Mouse (Mus musculus): ENCODE measurements around the gene Kcnma1. TPM values are rescaled to one million over a fixed set of nuclear protein-coding genes. Genes with fewer than 3 reads are reported as not detected.

The Kcnma1 gene
- total and polyA plus RNA-seq, 3 experiments: not detected

GRCm38 (mm10) chr14:23555647-23556046 lies 458.6 kb downstream of the Kcnma1 start:
- H3K36me3 ChIP-seq (ENCODE audit: control insufficient read depth in 1 of 2, insufficient read depth in 2 of 2, low read length in 2 of 2): no peaks in the 10 kb centered on the region
- no peaks in the 10 kb centered on the region for H3K79me2 ChIP-seq (ENCODE audit: control insufficient read depth, insufficient read depth, low read length, poor library complexity)
- H3K27ac ChIP-seq (ENCODE audit: control insufficient read depth, low read depth, low read length): no peak overlapping the region
- TF ChIP-seq ETS1 (IDR thresholded peaks at IDR 0.05; ENCODE audit: low read depth, low read length) (no peak), MEF2A (IDR thresholded peaks at IDR 0.05; ENCODE audit: extremely low read depth, insufficient replicate concordance, low read depth, low read length, poor library complexity, severe bottlenecking) (no peak), HCFC1 (IDR thresholded peaks at IDR 0.05; ENCODE audit: low read depth, low read length) (no peak), SIN3A (IDR thresholded peaks at IDR 0.05; ENCODE audit: low read length) (no peak), MYB (IDR thresholded peaks at IDR 0.05; ENCODE audit: low read depth, low read length) (no peak)
- no peak overlapping the region for H3K9ac ChIP-seq (ENCODE audit: control insufficient read depth, low read depth, low read length, poor library complexity, severe bottlenecking)
- H3K4me3 ChIP-seq (ENCODE audit: control insufficient read depth in 1 of 2, insufficient read depth in 1 of 2, low read depth in 2 of 2, low read length in 2 of 2): no peak overlapping the region
- no peaks in the 10 kb centered on the region for H3K9me3 ChIP-seq (replicated peaks; ENCODE audit: insufficient read depth, low read length)
- no peak for DNase-seq (ENCODE audit: low read depth, low spot score)
- no peaks in the 10 kb centered on the region for H3K4me1 ChIP-seq (ENCODE audit: control insufficient read depth in 1 of 2, insufficient read depth in 2 of 2, low read length in 2 of 2)
- H3K27me3 ChIP-seq (ENCODE audit: control insufficient read depth in 1 of 2, insufficient read depth in 2 of 2, low read length in 2 of 2): no peaks in the 10 kb centered on the region

- Histone ChIP-seq H3K36me3 (ENCODE audit: control insufficient read depth in 1 of 2, insufficient read depth in 2 of 2, low read length in 2 of 2) (no peaks in the 10 kb centered on the region), H3K4me3 (ENCODE audit: control insufficient read depth in 1 of 2, insufficient read depth in 1 of 2, low read depth in 2 of 2, low read length in 2 of 2) (no peak overlapping the region), H3K9me3 (replicated peaks; ENCODE audit: insufficient read depth, low read length) (no peaks in the 10 kb centered on the region), H3K79me2 (ENCODE audit: control insufficient read depth, insufficient read depth, low read length, poor library complexity) (no peaks in the 10 kb centered on the region), H3K27me3 (ENCODE audit: control insufficient read depth in 1 of 2, insufficient read depth in 2 of 2, low read length in 2 of 2) (no peaks in the 10 kb centered on the region), H3K27ac (ENCODE audit: control insufficient read depth, low read depth, low read length) (no peak overlapping the region), H3K9ac (ENCODE audit: control insufficient read depth, low read depth, low read length, poor library complexity, severe bottlenecking) (no peak overlapping the region), H3K4me1 (ENCODE audit: control insufficient read depth in 1 of 2, insufficient read depth in 2 of 2, low read length in 2 of 2) (no peaks in the 10 kb centered on the region)
- no peak for TF ChIP-seq MXI1 (IDR thresholded peaks at IDR 0.05; ENCODE audit: low read depth, low read length)
- TF ChIP-seq MEF2A (IDR thresholded peaks at IDR 0.05; ENCODE audit: extremely low read depth, insufficient replicate concordance, low read depth, low read length, poor library complexity, severe bottlenecking): no peak
- TF ChIP-seq GATA1 (IDR thresholded peaks at IDR 0.05; ENCODE audit: low read depth, low read length): no peak
- no peak for TF ChIP-seq JUND (IDR thresholded peaks at IDR 0.05; ENCODE audit: low read depth, low read length)
- no peak for DNase-seq (ENCODE audit: low read depth, low spot score)
These were observed 461.9 kb downstream of the Kcnma1 start for GRCm38 (mm10) chr14:23552252-23552974.

GRCm38 (mm10) chr14:23550467-23550866 lies 463.8 kb downstream of the Kcnma1 start:
- TF ChIP-seq ETS1 (IDR thresholded peaks at IDR 0.05; ENCODE audit: low read depth, low read length): no peak
- TF ChIP-seq MYB (IDR thresholded peaks at IDR 0.05; ENCODE audit: low read depth, low read length): no peak
- TF ChIP-seq ZC3H11A (IDR thresholded peaks at IDR 0.05; ENCODE audit: low read depth, low read length): no peak
- no peak for TF ChIP-seq CHD2 (IDR thresholded peaks at IDR 0.05; ENCODE audit: low read length)
- no peak for TF ChIP-seq NRF1 (IDR thresholded peaks at IDR 0.05; ENCODE audit: insufficient read depth, low read depth, low read length, poor library complexity, severe bottlenecking)
- no peak for TF ChIP-seq MEF2A (IDR thresholded peaks at IDR 0.05; ENCODE audit: extremely low read depth, insufficient replicate concordance, low read depth, low read length, poor library complexity, severe bottlenecking)
- no peak for TF ChIP-seq USF1 (IDR thresholded peaks at IDR 0.05; ENCODE audit: low read depth, low read length)
- TF ChIP-seq SMC3 (IDR thresholded peaks at IDR 0.05; ENCODE audit: low read depth, low read length): no peak
- TF ChIP-seq UBTF (IDR thresholded peaks at IDR 0.05; ENCODE audit: borderline replicate concordance, insufficient read depth, low read depth, low read length): no peak
- TF ChIP-seq RAD21 (IDR thresholded peaks at IDR 0.05; ENCODE audit: low read depth, low read length): no peak
- TF ChIP-seq TBP (IDR thresholded peaks at IDR 0.05; ENCODE audit: low read depth, low read length): no peak
- TF ChIP-seq RCOR1 (IDR thresholded peaks at IDR 0.05; ENCODE audit: low read depth, low read length): no peak
- Histone ChIP-seq H3K79me2 (ENCODE audit: control insufficient read depth, insufficient read depth, low read length, poor library complexity) (no peaks in the 10 kb centered on the region), H3K4me3 (ENCODE audit: control insufficient read depth in 1 of 2, insufficient read depth in 1 of 2, low read depth in 2 of 2, low read length in 2 of 2) (no peak overlapping the region), H3K9ac (ENCODE audit: control insufficient read depth, low read depth, low read length, poor library complexity, severe bottlenecking) (no peak overlapping the region), H3K27me3 (ENCODE audit: control insufficient read depth in 1 of 2, insufficient read depth in 2 of 2, low read length in 2 of 2) (no peaks in the 10 kb centered on the region), H3K27ac (ENCODE audit: control insufficient read depth, low read depth, low read length) (no peak overlapping the region), H3K36me3 (ENCODE audit: control insufficient read depth in 1 of 2, insufficient read depth in 2 of 2, low read length in 2 of 2) (no peaks in the 10 kb centered on the region), H3K9me3 (replicated peaks; ENCODE audit: insufficient read depth, low read length) (no peaks in the 10 kb centered on the region), H3K4me1 (ENCODE audit: control insufficient read depth in 1 of 2, insufficient read depth in 2 of 2, low read length in 2 of 2) (no peaks in the 10 kb centered on the region)
- no peak for DNase-seq (ENCODE audit: low read depth, low spot score)

Data from MEL (cell line).